Mouse (Mus musculus) retina, embryonic 14.5 days (tissue): Measurements from ENCODE around the gene Mindy2.

ENCODE experiments used
- DNase-seq: peaks from one replicate; pipeline ENCODE4 v3.0.0-alpha.2; 2015; ENCODE audit warnings: low spot score

Mindy2 gene

DNA sequence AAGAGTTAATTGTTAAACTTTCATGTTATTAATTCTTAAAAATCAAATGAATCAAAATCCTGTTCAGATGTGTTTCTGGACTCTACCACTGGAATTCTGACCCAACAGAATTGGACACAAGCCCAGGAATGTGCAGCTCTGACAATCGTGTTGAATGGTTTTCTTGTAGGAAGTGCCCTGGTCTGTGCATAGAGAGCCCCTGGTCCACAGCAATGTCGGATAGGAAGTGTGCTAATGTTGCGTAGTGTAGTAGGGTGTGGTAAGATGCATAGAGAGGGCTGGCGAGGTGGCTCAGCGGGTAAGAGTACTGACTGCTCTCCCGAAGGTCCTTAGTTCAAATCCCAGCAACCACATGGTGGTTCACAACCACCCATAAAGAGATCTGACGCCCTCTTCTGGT, 9.8 kb upstream of the Mindy2 start:
- no peak for DNase-seq

DNA sequence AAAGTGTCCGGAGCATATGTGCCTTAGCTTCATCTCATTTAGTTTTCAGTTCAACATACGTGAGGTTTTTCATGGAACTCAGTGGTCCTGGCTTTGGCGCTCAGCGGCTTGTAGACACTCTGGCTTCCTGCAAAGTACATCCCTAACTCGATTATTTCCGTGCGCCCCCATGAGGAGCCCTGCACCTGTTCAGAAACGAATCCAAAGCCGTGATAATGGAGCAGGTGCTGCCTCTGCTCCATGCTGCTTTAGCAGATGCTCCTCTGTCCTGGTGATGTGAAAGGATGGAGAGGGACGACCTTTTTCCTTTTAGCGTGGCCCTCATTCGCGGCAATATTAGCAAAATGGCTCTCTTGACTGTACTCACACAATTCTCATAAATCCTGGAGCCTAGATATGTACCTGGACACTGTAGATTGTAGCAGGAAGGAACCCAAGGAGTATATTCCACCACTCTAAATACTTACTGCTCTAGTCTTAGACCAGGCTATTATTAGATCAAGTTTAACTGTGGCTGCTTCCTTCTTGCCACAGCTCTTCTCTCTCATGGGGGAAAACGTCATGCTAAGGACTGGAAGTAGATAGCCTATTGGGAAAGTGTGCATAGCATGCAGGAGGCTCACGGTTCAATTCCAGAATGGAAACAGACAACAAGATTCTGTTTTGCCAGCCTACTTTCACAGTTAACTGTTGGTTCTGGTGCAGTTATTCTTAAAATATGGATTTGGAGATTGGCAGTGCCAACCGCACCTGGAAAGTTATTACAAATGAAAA, 8.6 kb upstream of the Mindy2 start:
- DNase-seq, result no peak

DNA sequence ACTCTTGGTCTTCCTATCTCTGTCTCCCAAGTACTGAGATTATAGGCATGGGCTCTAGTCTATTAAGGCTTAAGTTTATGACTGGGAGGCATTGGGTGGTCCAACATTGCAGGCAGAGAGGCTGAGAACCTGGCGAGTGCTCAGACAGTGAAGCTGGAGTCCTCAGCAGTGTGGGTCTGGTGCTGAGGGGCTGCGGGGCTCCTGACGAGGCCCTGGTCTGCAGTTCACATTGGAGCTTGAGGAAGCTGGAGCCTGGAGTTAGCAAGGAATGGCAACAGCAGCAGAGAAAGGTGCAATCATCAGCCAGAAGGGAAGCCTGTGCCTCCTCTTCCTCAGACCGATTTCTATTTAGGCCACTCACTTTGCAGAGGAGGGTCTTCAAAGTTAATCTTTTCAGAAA, 7.9 kb upstream of the Mindy2 start:
- no peak for DNase-seq

DNA sequence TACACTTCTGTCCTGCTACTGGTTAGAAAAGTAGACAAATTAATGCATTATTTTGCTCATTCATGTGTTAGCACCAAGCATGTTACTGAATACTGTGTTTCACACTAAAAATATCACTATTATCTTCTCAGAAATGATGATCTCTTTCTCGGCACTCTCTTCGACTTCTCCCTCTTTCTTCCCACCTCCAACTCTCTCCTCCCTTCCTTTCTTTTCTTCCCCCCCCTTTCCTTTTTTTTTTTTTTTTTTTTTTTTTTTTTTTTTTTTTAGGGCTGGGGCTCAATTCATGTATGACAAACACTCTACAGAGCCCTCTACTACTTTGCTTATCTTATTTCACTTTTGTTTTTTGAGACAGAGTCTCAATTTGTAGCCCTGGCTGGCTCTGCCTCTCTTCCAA, 1.3 kb upstream of the Mindy2 start:
- DNase-seq, result no peak

DNA sequence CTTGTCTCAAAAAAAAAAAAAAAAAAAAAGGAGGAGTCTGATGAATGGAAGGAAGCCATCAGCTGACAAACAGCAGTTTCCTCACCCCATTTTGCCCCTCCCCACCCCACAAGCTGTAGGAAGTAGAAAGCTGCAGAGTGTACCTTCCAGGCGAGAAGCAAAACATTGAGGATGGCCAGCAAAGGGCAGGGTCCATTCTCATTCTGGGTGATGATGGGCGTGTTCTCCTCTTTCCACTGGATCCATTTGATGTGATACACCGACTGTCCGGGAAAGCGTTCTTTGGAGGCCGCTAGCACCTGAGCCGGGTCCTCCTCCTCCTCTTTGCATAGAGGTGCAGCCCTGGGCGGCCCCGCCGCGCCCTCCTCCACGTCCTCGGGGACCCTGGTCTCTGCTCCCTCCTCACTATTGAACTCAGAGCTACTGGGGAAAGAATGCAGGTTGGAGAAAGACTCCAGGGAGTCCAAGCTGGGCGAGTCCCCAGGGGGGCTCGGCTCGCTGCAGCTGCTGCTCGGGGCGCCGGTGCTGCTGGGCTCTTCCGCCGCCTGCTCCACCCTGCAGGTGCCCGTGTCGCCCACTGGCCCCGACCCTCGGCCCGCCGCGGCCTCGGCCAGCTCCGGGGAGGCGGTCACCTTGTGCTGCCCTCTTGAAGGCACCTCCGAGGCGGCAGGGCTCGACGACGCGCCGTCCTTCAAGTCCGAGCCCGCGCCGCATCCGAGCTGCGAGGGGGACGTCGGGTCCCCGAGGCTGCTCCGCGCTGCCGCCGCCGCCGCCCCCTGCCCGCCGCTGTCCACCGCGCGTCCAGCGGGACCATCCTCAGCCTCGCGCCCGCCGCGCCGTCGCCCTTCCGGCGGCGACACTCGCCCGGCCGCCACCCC, 605 bp downstream of the Mindy2 start, which contains the start of gene Gm10642:
Gene Gm10642, plus strand, starts transcription at position 122 of the 878 bp plus-strand sequence.
- DNase-seq, result peak; percentile 52

DNA sequence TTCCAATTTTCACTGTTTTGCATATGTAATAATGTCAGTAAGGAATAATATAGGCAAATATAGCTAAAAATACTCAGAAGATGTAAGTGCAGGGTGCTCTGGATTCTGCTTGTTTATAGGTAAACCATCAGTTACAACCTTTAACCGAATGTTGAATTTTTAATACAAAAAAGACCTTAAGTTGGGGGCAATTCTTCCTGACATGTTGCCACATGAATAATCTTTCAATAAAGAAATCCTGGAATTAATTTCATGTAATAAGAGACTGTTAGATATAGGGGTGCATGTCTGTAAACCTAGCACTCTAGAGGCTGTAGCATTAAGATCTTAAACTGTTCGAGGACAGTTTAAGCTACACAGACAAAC, 1.2 kb downstream of the Mindy2 start:
- no peak for DNase-seq

DNA sequence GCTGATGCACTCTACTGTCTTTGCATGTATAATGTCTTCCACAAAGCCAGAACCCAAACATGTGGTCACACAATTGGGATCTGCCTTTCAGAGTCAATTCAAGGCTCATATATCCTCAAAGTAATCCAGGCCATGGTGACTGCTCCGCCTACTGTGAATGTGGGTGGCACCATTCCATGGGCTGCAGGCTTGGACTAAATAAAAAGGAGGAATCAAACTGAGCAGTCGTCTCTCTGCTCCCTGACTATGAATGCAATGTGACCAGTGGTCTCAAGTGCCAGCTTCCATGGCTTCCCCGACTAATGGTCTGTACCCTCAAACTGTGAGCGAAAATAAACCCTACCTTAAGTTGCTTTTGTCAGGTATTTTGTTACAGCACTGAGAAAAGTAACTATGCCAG, 2.5 kb downstream of the Mindy2 start:
- no peak for DNase-seq

DNA sequence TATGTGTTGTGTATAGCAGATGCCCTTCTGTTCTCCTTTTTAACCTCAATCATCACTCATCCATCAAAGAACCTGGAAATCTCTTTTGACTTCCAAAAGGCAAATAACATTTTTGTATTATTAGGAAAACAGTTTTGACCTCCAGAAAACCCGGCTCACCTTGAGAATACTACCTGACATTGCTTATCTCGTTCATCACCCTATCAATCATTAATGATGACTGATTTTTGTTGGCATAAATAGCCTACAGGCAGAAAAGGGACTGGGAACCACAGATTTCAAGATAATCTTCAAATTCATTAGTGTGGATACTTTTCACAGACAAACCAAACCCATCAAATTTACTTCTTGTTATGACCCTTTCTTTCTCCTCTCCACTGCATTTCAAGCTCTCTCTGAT, 3.1 kb downstream of the Mindy2 start:
- DNase-seq, result no peak

DNA sequence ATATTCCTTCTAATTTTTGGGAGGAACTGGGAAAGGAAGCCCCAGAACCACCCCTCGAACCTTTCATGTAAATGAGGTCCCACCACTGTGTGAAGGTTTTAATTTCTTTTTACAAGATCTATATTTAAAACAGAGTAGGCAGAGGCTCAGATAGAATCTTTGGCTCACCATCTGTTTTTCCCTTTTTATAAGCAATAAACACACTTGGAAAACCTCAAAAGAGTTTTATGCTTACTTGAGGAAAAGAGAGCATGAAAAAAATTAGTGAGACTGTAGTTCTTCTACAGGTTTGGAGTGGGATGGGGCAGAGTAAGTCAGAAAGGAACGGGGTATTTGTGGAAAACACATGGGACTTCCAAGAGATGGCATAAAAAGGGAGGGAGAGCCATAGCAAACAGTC, 4.8 kb downstream of the Mindy2 start:
- DNase-seq, result no peak

DNA sequence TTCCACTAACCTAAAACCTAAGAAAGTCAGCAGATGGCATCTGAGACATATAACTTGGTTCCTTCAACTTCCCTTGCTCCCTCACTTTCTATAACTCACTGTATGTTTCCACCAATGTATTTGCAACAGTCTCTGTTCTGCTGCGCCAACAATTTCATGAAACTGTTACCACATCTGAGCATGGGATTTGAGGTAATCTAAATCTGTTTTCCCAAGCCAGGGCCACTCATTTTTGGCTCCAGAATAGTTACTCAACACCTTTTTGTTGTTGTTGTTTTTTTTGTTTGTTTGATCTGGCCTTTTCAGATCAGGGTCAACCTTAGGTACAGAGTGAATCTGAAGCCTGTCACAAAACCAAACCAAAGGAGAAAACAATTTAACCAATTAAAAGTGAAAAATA, 6.0 kb downstream of the Mindy2 start:
- no peak for DNase-seq

DNA sequence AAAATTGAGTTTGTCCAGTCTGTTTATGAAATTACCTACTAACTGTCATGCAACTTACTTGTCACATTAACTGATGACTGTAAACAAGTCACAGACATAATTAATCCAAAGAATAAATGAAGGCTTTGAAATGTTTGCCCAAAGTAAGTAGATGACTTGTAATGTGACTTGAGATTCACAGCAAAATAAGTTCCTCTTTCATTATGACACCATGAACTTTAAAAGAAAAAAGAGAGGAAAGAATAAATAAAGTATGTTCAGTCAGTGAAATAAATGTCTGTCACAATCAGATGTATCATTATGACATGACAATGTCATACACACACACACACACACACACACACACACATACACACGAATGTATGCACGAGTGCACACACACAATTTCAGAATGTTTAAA, 6.7 kb downstream of the Mindy2 start:
- no peak for DNase-seq

DNA sequence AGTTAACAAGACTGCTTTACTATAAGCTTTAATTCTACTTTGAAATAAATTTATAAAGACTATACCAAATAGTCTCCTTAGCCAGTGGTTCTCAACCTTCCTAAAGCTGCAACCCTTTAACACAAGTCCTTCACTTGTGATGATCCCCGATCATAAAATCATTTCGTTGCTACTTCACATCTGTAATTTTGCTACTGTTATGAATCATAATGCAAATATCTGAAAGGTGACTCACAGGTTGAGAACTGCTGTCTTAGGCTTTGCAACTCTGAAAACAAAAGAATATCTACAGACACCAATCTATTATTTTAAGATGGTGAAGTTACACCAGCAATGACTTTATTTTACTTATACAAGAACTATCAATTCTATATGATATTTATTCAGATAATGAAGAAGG, 20.2 kb downstream of the Mindy2 start:
- no peak for DNase-seq

DNA sequence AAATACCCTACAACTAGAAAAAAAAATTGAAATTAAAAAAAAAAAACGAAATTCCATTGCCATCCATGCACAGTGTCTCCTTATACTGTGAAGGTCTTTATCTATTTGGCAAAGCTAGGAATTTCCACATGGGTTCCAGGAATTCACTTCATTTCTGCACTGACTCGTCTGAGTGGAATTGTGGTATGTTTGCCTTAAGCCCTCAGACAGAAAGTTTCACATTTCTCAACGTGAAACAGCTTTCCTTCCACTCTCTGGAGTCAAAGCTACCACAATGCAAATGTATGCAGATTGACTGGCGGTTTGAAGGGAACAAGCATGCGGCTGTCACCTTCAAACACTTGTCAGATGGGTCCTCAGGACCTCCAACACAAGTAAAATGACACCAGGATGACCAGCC, 25.3 kb downstream of the Mindy2 start:
- no peak for DNase-seq

DNA sequence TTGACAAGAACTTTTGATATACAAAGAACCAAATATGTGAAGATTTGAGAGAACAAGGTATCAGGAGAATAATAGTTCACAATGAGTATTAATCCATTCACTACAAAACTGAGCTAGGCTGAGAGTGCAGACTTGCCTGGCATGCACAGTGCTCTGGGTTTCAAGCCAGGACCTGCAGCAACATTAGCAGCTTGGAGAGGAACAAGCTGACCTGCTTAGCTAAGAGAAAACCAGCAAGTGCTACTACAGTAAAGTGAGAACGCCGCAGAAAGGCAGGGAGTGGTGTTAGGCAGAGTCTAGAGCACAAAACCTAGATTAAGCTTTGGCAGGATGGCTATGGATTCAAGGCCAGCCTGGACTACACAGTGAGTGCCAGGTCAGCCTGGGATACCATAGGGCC, 27.3 kb downstream of the Mindy2 start:
- no peak for DNase-seq

DNA sequence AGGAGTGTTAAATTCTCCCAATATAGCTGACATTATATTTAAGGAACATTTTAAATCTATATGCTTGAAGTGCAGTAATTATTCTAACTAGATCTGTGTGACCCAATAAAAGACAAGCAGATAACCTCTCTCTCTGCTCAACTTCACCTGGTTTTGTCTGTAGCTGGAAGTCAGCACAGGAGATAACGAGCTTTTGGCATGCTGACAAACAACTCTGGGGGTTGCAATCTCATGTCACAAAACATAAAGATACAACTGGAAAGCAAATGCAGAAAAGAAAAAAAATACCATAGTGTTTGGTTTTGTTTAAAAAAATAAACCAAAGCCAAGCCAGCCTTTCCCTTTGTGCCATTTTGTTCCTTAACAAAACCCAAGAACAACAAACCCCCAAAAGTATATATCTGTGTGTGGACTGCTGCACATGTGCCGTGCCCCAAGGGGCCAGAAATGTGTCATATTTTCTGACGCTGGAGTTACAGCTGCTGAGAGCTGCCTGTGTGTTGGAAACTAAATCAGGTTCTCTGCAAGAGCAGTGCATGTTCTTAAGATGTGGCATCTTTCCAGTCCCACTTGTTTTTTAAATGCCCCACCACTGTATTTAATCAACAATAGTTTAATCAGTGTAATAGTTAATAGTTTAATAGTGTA, 45.8 kb downstream of the Mindy2 start:
- DNase-seq, result no peak

DNA sequence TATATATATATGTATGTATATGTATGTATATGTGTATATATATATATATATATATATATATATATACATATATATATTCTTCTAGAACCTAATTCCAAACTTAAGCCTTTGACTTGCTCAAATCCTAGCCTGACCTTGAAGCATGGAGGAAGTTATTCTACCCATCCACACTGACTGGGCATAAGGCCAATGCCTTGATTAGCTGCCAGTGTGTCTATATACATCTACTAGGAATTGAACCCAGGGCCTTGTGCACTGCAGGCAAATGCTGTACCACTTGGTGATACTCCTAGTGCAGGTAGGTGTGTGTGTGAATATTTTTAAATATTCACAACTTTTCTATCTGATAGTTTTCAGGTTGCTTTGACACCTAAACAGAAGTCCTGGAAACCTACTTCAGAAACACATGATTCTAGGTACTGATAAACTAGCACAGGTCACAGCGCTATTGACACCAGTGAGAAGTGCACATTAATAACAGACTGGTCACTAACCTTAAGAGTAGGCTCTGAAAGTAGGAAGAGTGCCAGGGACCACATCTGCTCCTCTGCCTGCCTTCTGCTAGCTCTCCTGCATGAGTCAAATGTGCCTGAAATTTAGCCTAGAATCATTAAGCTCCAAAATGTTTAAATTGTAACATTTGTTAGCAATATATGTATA, 54.7 kb downstream of the Mindy2 start:
- DNase-seq, result no peak

DNA sequence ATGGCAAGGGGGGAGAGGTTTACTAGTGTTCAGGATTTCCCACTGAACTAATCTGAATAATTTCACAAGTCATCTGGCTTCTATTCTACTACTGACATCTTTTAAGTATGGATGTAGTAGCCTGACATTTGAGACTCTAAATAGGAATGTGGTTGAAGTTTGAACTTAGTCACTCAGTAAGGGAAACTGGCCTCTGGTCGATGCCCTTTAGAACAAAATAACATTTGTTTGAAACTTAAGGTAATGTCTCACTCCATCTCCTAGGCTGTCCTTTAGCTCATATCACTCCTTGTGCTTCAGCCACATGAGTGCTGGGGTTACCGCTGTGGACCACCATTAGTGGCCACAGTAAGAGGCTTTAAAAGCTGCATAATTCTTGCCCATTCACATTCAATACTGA, 58.7 kb downstream of the Mindy2 start:
- DNase-seq, result no peak

DNA sequence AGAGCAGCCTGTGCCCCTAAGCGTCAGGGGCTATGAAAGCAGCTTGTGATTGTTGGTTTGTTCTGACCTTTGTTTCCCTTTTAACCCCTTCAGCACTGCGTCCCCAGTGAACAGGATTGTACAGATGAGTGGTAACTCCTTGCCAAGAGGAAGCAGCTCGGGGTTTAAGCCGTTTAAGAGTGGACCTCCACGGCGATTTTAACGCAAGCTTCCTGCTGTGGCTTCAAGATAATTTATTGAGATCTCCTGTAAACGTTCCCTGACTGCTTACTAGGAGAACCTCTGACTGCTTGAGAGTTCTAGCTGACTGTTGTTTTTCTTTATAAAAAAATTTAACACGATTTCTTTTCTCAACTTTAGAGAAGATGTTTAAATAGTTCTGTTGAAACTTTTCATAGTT, 65.5 kb downstream of the Mindy2 start:
- DNase-seq, result no peak

DNA sequence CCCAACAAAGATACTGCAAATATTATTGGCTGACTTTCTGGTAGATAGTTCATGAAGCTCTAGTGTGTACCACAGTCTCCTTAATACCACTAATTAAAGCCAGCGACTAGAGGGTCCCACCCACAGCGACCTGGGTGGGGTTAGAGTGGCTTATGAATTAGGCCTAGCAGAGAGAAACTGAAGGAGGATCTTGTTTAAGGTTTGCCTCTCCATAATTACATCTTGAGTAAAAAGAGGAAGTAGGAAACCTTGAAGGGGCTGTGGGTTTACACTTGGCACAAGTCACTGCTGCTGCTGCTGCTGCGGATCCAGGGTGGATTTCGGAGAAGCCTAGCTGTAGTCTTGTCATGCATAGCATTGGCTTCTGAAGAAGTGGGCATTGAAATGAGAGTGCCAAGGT, 66.2 kb downstream of the Mindy2 start:
- no peak for DNase-seq

DNA sequence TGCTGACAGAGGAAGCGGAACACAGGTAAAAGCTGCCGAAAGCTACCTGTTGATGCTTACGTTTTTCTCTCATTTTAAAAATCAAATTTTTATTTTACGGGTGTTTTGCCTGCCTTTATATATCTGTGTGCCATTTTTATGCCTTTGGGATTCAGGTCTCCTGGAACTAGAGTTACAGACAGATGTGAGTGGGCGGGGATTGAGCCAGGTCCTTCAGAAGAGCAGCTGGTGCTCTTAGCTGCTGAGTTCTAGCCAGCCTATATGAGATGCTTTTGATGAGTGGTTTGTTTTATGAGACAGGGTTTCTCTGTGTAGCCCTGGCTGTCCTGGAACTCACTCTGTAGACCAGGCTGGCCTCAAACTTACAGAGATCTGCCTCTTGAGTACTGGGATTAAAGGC, 69.8 kb downstream of the Mindy2 start:
- no peak for DNase-seq

DNA sequence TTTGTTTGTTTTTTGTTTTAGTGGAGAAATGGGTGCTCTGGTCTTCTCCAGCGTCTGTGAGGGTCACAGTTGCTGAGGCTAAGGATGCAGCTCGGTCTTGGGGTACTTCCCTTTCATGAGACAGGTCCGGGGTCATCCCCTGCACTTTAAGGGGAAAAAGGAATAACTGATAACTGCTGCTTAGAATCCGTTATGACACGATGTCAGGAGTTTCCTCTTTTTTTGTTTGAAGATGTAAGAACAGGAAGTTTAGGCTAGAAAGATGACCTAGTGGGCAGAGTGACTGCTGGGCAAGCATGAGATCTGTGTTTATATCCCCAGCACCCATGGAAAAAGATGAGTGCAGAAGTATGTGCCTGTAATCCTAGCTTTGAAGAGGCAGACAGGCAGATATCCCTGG, 71.8 kb downstream of the Mindy2 start:
- DNase-seq, result no peak

DNA sequence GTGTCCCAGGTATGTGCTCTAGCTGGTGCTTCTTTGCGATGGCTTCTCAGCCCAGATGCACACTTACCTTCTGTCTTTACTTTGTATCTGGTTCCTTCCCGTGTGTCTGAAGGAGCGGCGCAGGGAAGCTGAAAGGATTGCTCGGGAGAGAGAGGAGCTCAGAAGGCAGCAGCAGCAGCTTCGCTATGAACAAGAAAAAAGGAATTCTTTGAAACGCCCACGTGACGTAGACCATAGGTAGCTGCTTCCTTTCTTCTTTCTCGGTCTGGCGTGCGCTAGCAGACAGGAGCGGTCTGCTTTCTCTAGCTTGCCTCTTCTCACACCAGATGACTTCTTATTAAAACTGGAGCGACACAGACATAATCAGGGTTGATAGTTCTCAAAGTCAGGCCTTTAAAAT, 72.3 kb downstream of the Mindy2 start:
- no peak for DNase-seq

DNA sequence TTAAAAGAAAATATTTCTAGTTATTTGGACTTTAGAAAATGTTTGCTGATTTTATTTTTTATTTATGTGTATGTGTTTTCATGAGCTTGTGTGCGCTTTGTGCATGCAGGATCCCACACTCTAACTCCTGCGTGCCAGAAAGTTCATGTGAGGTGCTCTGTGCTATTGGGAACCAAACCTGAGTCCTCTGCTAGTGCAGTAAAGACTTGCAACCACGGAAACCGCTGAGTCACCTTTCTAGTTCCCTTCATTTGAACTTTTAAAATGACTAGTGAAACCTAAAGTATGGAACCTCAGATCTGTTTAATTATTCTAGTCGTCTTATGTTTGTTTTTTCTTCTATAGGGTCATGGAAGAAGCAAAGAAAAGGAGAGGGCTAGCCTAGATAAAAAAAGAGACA, 76.0 kb downstream of the Mindy2 start:
- DNase-seq, result no peak
